Mouse (Mus musculus) skeletal muscle tissue, adult 2 months (tissue): ENCODE measurements around the gene Tradd.
"Not testable (repeated sequence)": the region's sequence is repeated elsewhere in the genome, so short reads cannot be mapped to it uniquely, and the experiment has no call there.

Experiments
- DNase-seq: peaks from one replicate; pipeline ENCODE4 v3.0.0-alpha.2; 2012; ENCODE audit warnings: low read depth, low spot score

The Tradd gene

DNA sequence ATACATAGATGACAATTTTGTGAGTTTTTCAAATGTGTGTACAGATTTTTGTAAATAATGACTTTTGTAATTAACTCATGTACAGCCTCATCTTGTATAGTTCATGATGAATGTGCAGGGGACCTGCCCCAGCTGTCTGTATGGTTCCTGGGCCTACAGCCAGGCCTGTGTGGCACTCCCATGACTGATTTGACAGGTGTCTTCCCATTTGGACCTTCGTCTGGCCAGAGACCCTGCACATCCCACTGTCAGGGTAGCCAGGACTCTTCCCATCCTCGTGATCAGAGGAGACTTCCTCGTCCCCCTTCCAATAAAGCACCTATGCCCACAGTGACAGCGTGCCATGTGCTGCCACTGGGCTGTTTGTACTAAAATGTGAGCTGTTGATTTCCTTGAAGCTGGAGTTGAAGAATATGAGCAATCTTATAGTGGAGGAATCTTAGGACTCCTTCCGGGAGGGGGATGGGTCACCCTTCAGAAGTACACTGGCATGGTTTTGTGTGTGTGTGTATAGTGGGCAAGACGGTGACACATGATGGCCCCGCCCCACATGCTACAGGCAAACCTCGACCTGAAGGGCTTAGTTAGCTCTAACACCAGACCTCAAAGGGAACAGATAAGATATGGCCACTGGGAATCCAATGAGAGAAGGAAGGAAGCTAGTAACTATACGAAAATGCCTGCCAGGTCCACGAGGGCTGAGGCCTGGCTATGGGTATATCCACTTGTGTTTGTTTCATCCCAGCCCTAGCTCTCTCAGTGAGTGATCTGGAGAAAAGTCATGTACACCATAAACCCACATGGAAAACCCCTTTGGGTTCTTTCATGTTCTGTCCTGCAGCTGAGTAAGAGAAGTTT, 11.5 kb downstream of the Tradd start:
- DNase-seq, result no peak

DNA sequence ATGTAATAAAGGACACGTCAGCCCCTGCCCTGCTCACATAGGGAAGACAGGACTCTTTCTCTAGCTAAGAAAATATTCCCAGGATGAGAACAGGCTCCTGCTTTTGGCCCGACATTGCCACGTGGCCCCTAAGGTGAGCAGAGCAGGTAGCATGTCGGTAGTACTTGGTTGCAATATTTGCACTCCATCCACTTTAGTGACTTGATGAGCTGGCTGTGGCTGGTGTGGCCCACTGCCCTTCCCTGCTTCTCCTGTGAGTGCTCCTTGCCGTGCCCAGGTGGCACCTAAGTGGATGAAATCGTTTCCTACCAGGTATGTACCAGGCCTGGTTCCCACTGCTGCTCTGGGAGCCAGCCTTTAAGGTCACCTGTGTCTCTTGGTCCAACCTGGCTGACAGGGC, 12.5 kb downstream of the Tradd start:
- DNase-seq, result no peak

DNA sequence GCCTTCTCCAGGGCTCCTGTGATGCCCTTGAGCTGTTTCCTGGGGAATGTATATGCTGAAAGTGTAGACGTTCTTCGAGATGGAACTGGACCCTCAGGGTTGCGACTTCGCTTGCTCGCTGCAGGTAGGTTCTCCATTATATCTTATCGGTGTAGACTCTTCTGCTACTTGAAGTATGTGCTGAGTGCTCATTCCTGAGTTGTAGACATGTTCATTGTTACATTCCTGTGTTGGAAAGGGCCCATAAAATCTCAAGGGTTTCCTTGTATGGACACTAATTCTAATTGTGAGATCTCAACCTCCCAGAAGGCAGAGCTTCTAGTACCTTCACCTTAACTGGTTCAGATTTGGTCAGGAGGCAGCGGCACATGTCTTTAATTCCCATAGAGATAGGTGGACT, 23.4 kb downstream of the Tradd start:
- DNase-seq, result no peak

DNA sequence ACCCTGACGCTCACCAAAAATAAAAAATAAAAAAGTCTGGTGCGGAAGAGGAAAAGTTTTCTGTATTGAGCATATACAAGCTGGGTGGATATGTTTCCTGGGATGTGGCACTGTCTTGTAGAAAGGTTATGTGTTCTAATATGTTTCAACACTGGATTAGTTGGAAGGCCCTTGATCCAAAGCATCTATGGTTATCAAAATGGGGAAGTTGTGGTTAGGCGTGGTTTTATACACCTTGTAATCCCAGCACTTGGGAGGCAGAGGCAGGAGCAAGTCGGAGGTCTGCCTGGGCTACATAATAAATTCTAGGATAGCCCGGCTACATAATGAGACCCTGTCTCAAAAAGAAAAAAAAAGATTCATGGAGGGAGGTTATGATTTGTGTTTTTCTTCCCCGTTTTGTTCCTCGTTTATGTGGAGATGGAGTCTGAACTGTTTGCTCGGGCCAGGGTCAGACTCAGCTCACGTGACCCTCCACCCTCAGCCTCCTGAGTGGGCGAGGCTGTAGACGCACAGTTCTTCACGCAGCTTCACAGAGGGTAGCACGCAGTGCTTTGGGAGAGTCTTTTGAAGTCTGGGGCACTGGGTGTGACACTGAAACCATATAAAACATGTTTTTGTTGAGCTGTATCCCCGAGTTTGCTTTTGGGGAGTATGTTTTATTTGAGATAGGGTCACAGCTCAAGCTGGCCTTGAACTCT, 26.8 kb downstream of the Tradd start:
- no peak for DNase-seq

DNA sequence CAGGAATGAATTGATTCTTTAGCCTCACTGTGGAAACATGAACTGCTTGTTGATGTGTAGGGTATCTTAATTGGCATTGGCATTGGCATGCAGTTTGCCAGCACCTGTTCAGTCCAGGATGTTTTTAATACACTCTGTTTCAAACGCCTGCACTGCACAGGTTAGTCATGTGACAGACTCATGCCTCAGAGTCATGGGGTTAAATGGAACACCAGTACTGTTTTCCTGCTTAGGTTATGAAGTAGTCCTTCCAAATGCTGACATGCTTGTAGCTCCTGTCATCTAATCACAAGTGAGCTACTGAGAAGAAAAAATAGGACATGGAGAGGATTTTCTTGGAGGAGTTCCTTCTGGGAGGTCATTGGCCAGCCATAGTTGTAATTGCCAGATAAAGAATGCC, 29.2 kb downstream of the Tradd start:
- DNase-seq, result peak; percentile 31

DNA sequence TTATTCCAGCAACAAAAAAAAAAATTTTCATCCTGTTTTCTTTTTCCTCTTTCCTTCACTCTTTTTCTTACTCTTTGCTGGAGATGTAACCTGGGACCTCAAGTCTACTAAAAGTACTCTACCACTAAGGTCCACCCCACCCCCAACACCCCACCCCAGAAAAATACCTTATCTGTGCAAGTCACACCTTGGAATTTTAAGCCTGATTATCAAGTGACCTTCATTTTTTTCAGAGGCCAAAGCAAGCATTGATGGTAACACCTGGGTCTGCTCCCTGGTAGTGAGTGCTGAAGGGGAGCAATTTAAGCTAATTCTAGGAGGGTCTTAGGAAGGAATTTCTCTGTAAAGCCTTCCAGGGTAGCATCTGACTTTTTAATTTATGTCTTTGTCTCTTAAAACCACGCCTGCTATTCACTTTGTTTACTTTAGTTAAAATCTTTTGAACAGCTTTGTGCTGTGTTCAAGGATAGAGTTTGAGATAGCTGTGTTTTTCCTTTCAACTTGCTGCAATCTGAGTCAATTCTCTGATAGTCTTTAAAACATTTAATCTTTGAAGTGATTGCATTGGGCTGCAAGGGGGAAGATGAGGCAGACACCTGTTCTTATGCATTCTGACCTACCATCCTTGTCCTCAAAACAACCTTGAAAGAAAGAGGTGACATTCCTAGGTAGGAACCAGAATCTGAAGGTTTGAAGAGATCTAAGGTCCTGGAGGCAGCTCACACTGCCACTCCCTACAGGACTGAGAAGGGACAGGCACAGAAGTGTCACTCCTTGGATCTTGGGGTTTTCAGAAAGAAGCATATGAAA, 31.1 kb downstream of the Tradd start:
- no peak for DNase-seq

DNA sequence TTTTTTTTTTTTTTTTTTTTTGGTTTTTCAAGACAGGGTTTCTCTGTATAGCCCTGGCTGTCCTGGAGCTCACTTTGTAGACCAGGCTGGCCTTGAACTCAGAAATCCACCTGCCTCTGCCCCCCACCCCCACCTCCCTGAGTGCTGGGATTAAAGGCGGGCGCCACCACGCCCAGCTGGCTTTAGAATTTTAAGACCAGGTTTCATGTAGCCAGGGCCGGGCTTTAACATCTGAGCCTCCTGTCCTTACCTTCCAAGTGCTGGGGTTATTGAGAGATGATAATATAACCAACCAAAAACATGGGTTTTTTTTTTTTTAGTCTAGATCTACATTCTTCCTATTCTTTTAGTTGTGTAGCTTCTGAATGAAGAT, 32.1 kb downstream of the Tradd start:
- DNase-seq, result not testable (repeated sequence)

DNA sequence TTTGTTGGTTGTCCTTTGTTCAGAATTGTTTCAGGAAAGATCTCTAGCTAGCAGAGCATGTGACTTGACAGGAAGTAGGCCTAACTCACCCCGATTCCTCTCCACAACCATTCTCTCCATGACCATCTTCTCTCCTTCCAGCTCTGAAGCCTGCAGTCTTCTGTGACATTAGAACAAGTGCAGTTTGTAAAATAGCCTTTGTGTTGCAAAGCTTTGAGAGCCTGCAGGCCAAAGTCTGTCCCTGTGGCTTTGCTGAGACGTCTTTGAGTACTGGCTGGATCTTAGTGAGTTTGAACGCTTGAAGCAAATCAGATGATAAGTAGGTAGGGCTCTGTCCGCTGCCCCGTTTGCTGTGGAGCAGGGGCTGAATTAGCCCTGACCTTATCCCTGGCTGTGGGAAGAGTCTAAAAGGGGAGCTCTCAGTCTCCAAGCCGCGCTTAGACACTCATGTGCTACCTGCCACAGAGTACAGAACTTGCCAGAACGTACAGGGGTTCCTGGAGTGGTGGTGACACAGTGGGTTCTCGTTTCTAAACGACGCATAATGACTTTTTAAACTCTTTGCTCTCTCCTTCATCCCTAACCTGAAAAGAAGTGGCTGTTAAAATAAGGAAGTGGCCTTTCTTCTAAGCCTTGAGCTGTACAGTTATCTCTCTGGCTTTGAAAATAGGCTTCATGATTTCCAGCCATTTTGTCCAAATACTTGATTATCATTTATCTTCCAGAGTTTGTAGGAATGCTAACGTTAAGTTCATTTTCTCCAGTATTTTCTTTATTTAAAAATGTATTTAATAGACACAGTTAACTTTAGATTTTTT, 32.7 kb downstream of the Tradd start:
- DNase-seq, result no peak

DNA sequence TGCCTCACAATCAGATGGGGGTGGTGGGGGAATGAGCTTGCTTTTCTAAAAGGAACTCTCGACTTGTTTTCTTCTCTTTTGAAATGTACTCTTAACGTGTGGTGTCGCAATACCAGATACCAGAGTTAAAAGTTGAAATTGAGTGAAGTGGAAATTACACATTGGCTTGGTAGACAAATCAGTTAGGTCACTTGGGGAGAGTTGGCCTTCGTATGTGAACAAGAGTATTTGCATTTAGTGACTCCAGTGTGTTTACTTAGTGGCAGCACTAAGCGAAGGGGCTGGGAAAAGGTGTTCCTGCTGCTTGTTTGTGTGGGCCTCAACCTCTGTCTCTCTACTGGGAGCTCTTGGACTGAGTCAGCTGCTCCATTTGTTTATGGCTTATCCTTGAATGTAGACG, 38.5 kb downstream of the Tradd start:
- no peak for DNase-seq

DNA sequence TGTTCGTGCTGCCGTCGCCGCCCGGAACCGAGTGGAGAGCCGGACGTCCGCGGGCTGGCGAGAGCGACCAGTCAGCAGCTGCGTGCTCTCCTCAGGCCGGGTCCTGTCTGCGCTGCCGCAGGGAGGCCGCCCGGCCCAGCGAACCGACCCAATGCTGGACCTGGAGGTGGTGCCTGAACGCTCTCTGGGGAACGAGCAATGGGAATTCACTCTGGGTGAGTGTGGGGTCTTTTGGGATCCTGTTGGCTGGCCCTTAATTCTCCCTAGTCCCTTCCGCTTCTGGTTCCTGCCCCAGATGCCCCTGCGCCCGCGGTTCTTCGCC, 39.2 kb downstream of the Tradd start:
- no peak for DNase-seq

DNA sequence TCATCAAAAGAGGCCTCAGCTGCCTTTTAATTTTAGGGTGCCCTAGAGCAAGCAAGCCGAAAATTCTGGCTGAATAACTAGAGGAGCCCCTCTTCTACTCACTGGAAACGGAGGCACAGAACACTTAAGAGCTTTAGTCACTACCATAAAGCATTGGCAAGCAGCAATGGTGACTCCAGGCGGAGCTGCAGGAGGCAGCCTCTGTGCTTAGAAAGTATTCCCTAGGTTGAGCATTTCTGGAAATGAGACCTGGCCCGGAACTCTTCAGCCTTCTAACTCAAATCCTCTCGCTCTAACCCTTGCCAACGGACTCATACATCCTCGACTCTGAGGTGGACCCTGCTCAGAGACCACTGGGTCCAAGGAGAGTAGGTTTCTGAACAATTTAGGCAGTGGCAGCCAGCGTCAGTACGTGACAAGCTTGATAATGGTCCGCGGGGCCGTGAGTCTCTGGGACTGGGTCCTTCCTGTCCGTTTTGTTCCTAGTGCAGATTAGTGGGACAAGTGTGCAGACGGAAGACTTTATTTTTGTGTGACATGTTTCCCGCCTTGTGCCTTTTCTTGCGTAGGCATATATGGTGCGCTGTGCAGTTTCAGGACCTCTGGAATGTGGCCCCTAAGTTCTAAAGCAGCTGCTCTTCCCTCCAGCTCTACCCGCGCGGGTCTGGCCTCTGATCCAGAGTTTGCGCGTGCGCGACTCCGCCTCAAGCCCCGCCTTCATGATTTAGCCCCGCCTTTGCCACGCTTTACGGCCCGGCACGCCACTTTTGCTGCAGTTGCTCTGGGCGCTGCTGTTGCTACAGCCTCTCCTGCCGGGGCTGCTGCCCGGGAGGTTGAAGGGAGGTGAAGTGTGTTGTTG, 39.8 kb downstream of the Tradd start, which contains the start of gene D230025D16Rik:
TSS of gene D230025D16Rik (plus strand) at position 733 of the 859 bp plus-strand sequence.
- DNase-seq, result peak; percentile 93

DNA sequence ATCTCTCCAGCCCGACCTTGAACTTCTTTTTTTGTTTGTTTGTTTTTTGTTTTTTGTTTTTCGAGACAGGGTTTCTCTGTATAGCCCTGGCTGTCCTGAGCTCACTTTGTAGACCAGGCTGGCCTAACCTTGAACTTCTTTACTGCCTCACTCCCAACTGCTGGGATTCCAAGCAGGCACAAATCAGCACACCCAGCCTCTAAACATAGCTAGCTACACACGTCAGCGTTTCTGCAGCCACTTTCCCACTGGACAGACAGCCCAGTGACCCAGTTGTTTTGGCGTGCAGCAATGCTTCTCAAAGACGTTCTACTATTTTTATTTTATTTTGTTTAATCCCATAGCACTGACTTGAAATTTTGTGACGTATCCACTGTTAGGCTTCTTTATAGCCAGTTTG, 40.6 kb downstream of the Tradd start:
- DNase-seq, result peak; percentile 23

DNA sequence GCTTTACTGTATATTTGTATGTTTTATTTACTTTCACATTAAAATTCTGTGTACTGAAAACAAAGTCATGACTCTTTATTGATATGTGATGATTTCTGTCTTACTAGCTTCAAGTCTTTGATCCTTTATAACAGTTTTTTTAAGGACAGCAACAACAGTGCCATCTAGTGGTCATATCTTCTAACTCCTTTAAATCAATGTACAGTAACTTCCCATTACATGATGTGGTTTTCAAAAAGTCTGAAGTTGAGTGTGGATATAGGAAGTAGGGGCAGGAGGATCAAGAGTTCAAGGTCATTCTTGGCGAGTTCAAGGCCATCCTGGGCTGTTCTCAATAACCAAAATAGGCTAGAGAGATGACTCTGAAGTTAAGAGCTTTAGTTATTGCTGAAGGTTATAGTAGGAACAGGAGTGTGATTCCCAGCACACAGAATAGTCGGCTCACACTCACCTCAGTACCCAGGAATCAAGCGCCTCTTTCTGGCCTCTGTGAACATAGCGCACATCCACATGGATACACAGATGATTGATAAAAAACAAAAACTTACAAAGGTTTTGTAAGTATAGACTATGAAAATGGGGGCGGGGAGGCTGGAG, 46.4 kb downstream of the Tradd start:
- peak; percentile 23 for DNase-seq

DNA sequence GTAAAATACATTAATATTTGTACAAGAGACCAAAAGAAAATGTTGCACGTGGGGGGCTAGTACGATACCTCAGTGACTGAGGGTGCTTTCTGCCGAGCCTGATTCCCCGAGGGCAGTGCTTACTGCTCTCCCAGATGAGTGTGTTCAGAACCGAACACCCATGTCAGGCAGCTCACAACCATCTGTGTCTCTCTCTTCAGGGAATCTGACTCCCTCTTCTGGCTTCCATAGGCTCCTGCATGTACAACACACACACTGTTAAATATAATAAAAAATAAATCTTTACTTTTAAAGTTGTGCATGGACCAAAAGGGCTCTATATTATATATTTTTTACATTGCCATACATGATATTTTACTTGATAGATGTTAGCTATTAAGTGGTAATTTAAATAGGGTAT, 50.3 kb downstream of the Tradd start:
- no peak for DNase-seq

DNA sequence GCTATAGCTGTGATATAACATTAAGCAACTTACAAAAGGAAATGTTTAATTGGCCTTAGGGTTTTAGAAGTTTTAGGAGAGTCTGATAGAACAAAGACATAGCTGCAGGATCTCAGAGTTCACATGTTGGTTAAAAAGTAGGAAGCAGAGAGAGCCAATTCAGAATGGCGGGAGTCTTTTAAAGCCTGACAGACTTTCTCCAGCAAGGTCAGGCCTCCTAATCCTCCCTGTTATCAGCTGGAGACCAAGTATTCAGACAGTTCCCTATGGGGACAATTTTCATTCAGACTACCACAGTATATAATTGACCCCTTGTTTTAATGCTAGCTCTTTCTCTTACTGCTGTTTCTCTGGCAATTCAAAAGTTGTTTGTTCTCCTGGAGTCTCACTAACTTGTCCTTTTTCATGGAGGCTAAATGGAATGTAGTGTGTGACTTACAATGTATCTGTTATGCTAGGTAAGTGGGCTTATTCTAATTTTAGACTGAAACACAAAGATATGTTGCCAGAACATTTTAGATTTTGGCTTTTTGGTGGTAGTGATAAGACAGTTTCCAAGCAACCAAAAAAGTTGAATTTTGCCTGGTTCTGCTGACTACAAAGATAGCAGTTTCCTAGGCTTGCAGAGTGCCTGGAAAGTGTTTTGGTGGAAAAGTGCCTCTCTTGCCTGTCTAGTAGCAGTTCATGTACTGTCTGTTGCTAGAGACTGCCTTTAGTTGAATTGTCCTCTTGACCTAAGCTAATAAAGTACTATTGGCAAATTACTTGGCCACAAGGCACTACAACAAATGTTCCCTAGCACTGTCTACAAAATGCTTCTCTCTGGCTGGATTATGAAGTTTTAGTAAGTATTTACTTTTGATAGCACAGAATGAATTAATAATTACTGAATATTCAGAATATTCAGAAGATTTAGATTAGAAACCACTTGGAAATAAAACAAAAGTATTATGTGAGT, 55.0 kb downstream of the Tradd start:
- DNase-seq, result no peak
